Mouse (Mus musculus) spleen, postnatal 10 days (tissue): ENCODE results near the gene Irs4.

Experiments used
- DNase-seq, 2 experiments: peaks; one replicate each; pipeline ENCODE4 v3.0.0; 2021 to 2022; ENCODE audit warnings: low spot score in 2 of 2

The Irs4 gene

GRCm38 (mm10) chrX:141724937-141725918, at the start of gene Irs4:
TSS of gene Irs4 (minus strand) at chrX:141725263.
- DNase-seq = no peak

DNA sequence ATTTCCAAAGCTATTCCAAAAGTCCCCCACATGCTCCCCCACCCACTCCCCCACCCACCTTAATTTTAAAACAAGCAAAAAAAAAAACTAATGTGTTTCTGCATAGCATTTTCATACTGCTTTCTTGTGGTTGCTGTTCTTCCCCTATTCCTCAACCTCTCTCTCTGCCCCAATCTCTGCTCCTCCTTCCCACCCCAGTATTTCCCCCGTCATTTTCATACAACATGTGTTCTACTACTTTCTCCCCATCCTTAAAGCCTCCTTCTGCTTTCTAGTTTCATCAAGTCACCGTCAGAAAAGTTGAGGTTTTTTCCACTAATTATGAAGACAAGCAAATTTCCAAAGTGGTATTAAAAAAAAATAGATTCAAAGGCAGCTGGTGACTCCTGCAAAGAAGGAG, 25.3 kb upstream of the Irs4 start:
- no peak for DNase-seq

- DNase-seq = no peak
Observed at GRCm38 (mm10) chrX:141729570-141729969, 4.5 kb upstream of the Irs4 start.

DNA sequence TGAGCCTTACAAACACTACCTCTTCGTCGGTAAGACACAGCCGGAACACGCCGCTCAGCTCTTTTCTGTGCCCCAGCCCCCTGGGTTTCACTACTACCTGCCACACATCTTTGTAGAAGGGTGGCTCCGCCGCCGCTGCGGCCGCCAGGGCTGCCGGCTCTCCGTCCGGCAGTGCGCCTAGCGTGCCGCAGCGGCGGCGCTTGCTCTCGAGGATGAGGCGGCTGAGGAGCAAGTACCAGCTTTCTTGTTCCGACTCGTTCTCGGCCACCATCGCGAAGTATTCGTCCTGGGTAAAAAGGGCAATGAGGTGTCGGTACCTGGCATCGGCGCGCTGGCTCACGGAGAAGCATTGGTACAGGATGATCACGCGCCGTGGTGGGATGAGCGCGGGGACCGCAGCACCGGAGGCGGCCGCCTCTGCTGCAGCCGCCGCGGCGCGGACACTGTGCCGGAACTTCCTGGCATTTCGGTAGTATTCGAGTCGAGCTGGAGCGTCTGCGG, 622 bp downstream of the Irs4 start:
- no peak for DNase-seq

GRCm38 (mm10) chrX:141723936-141724335, 1.1 kb downstream of the Irs4 start:
- DNase-seq = no peak

- no peak for DNase-seq
Observed at GRCm38 (mm10) chrX:141721725-141722124, 3.3 kb downstream of the Irs4 start.
